Mouse (Mus musculus): ENCODE measurements around the gene Fstl4.

The Fstl4 gene

GRCm38 (mm10) chr11:52764461-52764893 is at the start of gene Fstl4:
Gene Fstl4, plus strand, starts transcription at chr11:52764634.
- DNase-seq: peak; percentile 77

DNA sequence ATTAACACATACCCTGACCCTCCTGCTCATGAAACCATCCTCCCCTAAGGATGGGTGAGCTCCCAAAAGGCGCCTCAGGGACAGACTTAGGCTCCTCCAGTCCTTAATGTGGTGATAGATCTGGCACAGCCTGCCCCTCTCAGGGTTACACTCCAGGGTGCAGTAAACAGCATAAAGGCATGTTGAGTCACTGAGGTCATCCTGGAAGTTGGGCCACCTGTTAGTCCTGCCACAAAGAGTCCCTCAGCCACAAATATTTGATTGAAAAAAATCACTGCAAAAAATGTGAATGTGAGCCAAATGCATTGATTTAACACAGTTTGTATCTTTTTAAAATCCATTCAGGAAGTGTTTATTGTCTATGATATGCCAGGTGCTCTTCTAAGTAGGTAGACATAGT is 45.9 kb upstream of the Fstl4 start:
- DNase-seq: no peak

DNA sequence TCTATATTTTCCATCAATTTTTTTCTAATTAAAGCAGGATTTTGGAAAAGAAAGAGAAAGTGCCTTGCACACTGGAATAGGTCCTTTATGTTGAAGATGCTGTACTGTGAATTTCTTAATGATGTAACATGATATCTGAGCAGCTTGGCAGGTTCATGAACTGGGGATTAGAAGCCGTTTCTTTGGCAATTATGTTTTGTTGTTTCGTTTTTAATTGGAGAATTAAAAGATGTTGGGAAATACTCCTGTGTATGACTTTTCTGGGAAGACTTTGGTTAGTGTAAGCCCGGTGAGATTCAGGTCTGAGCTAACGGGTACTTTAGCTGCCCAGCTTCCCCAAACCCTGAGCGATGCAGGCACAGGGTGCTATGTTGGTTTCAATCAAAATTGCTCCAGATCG is 43.3 kb upstream of the Fstl4 start:
- no peak for DNase-seq

DNA sequence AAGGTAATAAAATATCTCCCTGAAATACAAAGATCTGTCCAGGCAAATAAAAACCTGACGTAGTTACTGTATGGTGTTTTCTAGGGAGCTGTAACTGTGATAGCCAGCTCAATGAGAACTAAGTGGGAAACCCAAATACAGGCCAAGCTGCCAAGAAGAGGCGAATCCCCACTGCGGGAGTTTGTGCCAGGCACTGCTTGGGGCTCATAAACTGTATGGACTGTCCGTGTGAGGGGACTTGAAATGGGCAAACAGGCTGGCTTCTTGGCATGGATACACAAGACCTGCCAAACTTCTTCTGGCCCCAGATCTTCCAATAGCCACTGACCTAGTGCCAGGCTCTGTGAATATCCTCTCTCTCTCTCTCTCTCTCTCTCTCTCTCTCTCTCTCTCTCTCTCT is 41.7 kb upstream of the Fstl4 start:
- no peak for DNase-seq

DNA sequence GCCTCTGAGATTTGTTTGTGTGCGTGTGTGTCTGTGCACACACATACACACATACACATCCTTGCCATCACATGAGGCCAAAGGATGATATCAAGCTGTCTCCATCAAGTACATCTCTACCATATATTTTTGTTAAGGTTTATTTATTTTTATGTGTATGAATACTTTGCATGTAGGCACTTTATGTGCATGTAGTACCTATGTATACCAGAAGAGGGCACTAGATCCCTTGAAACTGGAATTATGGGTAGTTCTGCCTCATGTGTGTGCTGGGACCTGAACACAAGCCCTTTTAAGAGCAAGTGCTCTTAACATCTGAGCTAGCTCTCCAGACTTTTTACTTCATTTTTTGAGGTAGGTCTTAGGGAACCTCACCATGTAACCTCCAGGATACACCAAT is 38.4 kb upstream of the Fstl4 start:
- no peak for DNase-seq

DNA sequence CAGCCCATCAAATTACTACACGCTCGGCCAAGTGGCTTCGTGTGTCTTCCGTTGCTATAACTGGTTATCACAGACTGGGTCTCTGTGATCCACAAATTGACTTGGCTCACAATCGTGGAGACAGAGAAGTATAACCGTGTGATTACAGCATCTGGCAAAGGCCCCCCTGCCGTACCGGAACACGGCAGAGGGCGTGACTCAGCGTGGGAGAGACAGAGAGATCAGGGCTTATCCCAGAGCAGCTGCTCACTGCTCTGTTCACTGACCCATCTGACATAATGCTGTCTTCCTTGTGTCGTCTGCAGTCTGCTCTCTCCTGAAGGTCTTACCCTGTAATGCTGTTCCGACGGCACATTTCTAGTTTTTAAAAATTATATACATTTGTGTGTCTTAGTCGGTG is 36.0 kb upstream of the Fstl4 start:
- no peak for DNase-seq

DNA sequence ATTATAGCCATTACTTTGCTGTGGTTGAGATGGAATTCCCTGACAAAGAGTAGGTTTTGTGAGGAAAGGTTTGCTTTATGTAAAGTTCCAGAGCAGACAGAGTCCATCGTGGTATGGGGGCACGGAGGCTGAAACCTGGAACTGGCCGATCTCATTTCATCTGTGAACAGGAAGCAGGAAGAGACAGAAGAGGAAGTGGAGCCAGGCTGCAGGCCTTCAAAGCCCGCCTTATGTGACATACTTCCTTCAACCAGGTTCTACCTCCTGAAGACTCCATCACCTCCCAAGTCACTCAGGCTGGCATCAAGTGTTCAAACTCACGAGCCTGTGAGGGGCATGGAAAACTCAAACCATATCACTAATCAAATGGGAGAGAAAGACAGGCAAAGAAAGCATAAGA is 34.5 kb upstream of the Fstl4 start:
- no peak for DNase-seq

DNA sequence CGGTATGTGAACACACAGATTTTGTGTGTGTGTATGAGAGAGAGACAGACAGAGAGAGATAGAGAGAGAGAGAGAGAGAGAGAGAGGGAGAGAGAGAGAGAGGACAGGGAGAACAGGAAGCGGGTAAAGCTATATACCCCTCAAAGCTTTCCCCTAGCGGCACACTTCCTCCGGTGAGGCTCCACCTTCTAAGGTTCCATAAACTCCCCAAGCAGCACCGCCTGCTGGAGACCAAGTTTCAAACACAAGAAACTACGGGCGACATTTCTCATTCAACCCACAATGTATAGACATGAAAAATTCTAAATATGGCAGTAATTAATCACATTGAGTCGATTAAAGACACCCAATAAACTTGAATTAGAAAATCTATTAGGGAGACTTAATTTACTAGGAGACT is 32.5 kb upstream of the Fstl4 start:
- DNase-seq: no peak

- peak; percentile 15 for DNase-seq
Measured at GRCm38 (mm10) chr11:52734493-52735195, 29.8 kb upstream of the Fstl4 start.

DNA sequence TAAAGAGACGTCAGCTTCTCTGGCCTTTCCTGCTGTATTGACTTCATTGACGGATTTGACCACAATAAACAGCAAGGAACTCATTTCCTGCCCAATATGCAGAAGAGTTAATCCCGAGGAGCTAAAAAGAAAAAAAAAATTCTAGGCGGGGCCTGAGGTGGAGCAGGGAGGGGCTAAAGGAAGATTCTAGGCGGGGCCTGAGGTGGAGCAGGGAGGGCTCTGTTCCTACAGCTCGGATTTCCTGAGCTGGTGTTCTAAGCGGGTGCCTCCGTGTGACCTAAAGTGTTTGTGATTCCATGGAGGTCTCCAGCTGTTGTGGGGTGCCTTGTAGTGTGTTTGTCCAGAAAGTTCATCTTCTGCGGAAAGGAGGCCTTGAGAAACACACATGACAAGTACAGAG is 25.2 kb upstream of the Fstl4 start:
- DNase-seq: no peak

DNA sequence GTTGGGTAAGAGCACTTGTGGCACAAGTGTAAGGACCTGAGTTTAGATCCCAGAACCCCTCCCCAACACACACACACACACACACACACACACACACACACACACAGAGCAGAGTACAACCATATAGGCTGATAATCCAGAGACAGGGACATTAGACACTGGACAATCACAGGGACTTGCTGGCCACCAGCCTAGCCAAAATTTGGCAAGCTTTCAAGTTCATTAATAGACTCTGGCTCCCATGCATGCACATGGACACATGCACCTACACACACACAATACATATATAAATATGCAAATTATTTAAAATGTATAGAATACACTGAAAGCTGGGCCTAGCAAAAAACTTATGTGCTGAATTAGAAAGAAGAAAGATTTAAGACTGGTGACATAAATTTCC is 24.0 kb upstream of the Fstl4 start:
- no peak for DNase-seq

DNA sequence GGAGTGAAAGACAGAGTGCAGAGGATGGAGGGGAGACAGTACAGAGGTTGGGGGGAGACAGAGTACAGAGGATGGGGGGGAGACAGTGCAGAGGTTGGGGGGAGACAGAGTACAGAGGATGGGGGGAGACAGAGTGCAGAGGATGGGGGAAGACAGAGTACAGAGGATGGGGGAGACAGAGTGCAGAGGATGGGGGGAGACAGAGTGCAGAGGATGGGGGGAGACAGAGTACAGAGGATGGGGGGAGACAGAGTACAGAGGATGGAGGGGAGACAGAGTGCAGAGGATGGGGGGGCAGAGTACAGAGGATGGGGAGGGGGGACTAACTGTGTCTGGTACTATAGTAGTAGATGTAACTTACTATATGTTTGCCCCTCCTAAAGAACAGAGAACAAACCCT is 20.5 kb upstream of the Fstl4 start:
- DNase-seq: no peak

- no peak for DNase-seq
Measured at GRCm38 (mm10) chr11:52744593-52745450, 19.6 kb upstream of the Fstl4 start.

DNA sequence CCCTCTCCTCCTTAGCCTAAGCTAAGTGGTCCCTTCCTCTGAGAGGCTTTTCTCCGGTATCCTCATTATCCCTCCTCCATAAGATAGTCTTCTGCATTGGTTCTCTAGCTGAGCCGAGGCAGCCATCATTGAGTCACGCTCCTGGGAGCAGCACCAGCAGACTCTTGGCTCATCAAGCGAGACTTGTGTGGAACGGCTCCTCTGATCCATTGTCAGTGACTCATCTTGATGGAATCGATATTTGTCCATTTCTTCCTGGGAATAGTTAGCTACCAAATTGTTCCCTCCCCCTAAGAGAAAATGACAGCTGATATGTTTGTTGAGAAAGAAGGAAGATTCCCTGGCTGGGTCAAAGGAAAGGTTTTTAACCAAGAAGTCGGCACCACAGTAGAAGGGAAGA is 17.2 kb upstream of the Fstl4 start:
- DNase-seq: no peak

GRCm38 (mm10) chr11:52747766-52748456 is 16.5 kb upstream of the Fstl4 start:
- no peak for DNase-seq

- no peak for DNase-seq
Measured at GRCm38 (mm10) chr11:52749988-52750387, 14.4 kb upstream of the Fstl4 start.

- no peak for DNase-seq
Measured at GRCm38 (mm10) chr11:52752524-52752923, 11.9 kb upstream of the Fstl4 start.

DNA sequence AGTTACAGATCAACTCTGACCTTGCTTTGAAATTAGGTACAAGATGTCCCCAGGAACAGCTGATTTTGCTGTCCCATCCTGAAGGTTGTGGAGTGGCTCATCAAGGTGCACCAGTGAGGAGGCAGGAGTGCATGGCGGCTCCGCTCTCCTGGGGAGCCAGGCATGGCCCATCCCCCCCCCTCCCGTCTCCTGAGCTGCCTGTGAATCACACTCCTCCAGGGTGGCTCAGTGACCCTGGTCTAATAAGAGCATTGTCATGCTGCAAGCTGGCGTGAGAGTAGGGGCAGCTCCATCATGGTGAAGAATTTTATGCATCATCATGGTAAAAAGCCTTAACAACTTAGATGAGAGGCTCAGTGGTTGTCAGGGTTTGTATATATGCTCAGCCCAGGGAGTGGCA is 11.2 kb upstream of the Fstl4 start:
- no peak for DNase-seq

- DNase-seq: no peak
Measured at GRCm38 (mm10) chr11:52761800-52762199, 2.6 kb upstream of the Fstl4 start.

DNA sequence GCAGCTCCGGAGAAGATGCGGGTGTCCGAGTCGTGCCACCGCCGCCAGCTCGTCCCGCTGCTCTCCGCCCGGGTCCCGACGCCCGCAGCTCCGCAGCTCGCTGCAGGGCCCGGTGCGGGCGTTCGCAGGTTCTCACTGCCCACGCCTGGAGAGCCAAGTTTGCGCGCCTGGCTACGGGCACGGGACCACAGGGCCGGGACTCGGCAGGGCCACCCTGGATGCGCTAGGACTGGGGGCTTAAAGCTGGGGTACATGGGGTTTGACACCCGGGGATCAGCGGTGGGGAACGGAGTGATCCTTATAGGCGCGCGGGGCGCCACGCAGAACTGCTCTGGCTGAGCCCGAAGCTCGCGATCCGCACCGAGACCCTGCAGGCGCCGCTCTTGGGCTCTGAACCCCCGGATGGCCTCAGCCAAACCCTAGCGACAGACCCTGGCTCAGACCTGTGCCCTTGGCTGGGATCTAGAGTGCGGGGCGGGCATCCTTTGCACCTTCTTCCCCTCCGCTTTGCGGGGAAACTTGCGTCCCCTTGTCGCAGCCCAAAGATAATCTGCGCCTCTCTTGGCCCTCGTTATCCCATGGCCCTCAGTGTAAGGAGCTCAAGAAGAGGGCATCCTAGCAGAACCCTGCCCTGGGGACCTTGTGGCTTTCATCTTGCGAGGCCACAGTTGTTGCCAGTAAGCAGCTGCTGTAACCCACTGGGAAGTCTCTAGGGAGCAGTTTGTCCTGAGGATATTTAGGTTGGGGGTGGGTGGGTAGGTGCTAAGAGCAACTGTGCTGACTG is 652 bp downstream of the Fstl4 start:
- peak; percentile 48 for DNase-seq

GRCm38 (mm10) chr11:52765678-52766254 is 1.3 kb downstream of the Fstl4 start:
- DNase-seq: peak; percentile 59

DNA sequence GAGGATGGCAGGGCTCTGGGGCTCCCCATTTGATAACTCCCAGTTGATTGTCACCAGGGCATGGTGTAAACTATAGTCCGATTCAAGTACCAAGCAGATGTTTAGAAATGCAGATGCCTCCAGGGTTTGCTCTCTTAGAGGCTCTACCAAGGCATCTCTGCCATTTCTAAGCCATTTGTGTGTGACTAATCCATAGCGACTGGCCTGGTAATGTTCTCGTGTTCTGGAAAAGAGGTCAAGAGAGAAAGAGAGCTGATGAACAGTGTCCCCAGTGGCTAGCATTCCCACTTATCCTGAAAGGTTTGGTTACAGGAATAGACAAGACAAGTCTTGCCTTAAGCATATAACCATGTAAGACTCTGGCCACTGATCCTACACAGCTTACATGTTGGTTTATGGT is 3.5 kb downstream of the Fstl4 start:
- DNase-seq: no peak

DNA sequence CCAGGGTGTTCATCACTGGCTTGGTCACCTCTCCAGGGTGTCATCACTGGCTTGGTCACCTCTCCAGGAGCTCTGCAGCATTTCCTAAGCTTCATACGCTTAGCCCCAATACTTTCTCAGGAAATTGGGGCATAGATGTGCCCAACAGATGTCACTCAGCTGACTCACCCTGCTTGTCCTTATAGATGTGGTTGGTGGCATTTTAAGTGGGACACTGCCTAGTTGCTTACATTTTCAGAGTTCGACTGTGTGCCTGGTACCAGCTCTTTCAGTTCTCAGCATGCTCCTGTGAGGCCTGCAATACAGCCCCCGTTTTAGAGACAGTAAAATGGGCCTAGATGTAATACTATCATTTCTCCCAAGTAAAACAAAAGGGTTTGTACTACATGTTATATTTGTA is 8.6 kb downstream of the Fstl4 start:
- DNase-seq: no peak

Measured in right cerebral cortex, postnatal 25 days (tissue).